Mouse (Mus musculus): ENCODE measurements at regions not wholly inside any gene's neighbourhood (a gene's known extent, or its start where the extent isn't known, plus 50 kb on each side); places are given as distances from the start of the nearest gene placed in this dataset.

DNA sequence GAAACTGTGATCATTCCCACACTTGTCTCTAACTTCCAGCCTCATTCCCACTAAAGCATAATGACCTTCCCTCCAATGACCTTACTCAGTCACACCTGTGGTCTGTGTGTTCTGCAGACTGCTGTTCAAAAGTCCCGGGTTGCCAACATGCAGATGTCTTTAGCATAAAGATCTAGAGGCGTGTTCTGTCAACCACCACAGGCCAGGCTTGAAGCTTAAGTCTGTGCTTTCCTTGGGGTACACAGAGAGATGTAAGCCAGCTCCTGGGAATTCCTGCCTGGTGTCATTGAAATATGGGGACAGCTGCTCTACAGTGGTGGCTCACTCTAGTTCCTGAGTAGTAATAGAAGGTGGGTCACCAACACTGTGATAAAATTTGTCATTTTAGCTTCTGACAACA lies 101.5 kb upstream of the Nck2 start:
- H3K27me3 ChIP-seq (ENCODE audit: control insufficient read depth, insufficient read depth, insufficient read length), result no peaks in the 10 kb centered on the region
- H3K79me2 ChIP-seq (ENCODE audit: control insufficient read depth, insufficient read depth), result no peaks in the 10 kb centered on the region
- H3K36me3 ChIP-seq (ENCODE audit: control insufficient read depth, insufficient read depth), result no peaks in the 10 kb centered on the region
- H3K4me3 ChIP-seq, result no peak overlapping the region
- H3ac ChIP-seq (ENCODE audit: control insufficient read depth, insufficient read length), result no peak overlapping the region
- no peak overlapping the region for H3K4me2 ChIP-seq (ENCODE audit: low read depth)
- TF ChIP-seq MYOG (IDR thresholded peaks at IDR 0.05; ENCODE audit: control insufficient read depth in 1 of 3, insufficient read depth in 1 of 3, insufficient read length in 2 of 3, low read depth in 2 of 3) (no peak), POLR2A (IDR thresholded peaks at IDR 0.05; ENCODE audit: insufficient read length, low read depth) (no peak), MYOD1 (IDR thresholded peaks at IDR 0.05; ENCODE audit: control insufficient read depth in 1 of 3, insufficient read length in 2 of 3, low read depth in 2 of 3) (no peak), TCF3 (IDR thresholded peaks at IDR 0.05; ENCODE audit: insufficient read length, low read depth) (no peak), POLR2AphosphoS2 (IDR thresholded peaks at IDR 0.05; ENCODE audit: insufficient read length, low read depth) (no peak), USF1 (IDR thresholded peaks at IDR 0.05; ENCODE audit: low read depth) (no peak), REST (IDR thresholded peaks at IDR 0.05; ENCODE audit: insufficient read depth, insufficient read length) (no peak), MAX (IDR thresholded peaks at IDR 0.05; ENCODE audit: low read depth) (no peak), E2F4 (IDR thresholded peaks at IDR 0.05; ENCODE audit: insufficient read depth) (no peak), SRF (IDR thresholded peaks at IDR 0.05; ENCODE audit: control insufficient read depth, insufficient read length, low read depth) (no peak), TCF12 (IDR thresholded peaks at IDR 0.05; ENCODE audit: insufficient read depth, poor library complexity, severe bottlenecking) (no peak), CEBPB (IDR thresholded peaks at IDR 0.05; ENCODE audit: insufficient read depth, poor library complexity, severe bottlenecking) (no peak)

DNA sequence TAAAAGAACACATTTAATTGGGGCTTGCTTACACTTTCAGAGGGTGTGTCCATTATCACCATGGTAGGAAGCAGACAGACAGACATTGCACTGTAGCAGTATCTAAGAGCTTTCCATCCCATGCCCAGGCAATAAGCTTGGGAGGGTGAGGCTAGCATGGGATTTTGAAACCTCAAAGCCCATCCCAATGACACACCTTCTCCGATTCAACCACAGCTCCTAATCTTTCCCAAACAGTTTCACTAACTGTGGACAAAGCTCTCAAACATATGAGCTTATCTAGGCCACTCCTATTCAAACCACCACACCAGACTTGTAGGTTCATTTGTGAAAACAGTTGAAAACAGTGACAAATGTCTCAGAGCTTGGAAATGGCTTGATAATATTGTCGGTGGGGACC lies 101.0 kb upstream of the Nck2 start:
- Histone ChIP-seq H3K4me3 (no peak overlapping the region), H3K79me2 (ENCODE audit: control insufficient read depth, insufficient read depth) (no peaks in the 10 kb centered on the region), H3K27me3 (ENCODE audit: control insufficient read depth, insufficient read depth, insufficient read length) (no peaks in the 10 kb centered on the region), H3K36me3 (ENCODE audit: control insufficient read depth, insufficient read depth) (no peaks in the 10 kb centered on the region), H3ac (ENCODE audit: control insufficient read depth, insufficient read length) (no peak overlapping the region), H3K4me2 (ENCODE audit: low read depth) (no peak overlapping the region)
- TF ChIP-seq MAX (IDR thresholded peaks at IDR 0.05; ENCODE audit: low read depth) (no peak), POLR2AphosphoS2 (IDR thresholded peaks at IDR 0.05; ENCODE audit: insufficient read length, low read depth) (no peak), MYOG (IDR thresholded peaks at IDR 0.05; ENCODE audit: control insufficient read depth in 1 of 3, insufficient read depth in 1 of 3, insufficient read length in 2 of 3, low read depth in 2 of 3) (no peak), TCF12 (IDR thresholded peaks at IDR 0.05; ENCODE audit: insufficient read depth, poor library complexity, severe bottlenecking) (no peak), MYOD1 (IDR thresholded peaks at IDR 0.05; ENCODE audit: control insufficient read depth in 1 of 3, insufficient read length in 2 of 3, low read depth in 2 of 3) (no peak), E2F4 (IDR thresholded peaks at IDR 0.05; ENCODE audit: insufficient read depth) (no peak), TCF3 (IDR thresholded peaks at IDR 0.05; ENCODE audit: insufficient read length, low read depth) (no peak), POLR2A (IDR thresholded peaks at IDR 0.05; ENCODE audit: insufficient read length, low read depth) (no peak), REST (IDR thresholded peaks at IDR 0.05; ENCODE audit: insufficient read depth, insufficient read length) (no peak), CEBPB (IDR thresholded peaks at IDR 0.05; ENCODE audit: insufficient read depth, poor library complexity, severe bottlenecking) (no peak)

DNA sequence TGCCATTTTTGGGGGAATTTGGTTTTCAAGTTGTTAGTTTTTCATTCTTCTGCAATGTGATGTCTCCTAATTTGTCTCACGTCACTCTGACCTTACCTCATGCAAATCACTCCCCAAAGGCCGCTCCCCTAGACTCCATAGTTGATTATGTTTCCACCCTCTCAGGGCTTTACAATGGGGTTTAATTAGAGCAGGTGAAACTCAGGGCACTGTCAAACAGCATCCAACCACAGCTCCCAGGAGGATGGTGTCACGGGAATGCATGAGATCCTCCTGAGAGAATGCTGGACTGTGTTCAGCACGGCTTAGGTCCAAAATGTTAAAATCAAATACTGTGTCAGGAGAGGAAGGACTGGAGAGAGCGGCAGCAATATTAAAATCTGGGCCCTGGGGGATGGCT lies 100.4 kb upstream of the Nck2 start:
- Histone ChIP-seq H3K4me2 (ENCODE audit: low read depth) (no peak overlapping the region), H3K4me3 (no peak overlapping the region), H3ac (ENCODE audit: control insufficient read depth, insufficient read length) (no peak overlapping the region), H3K27me3 (ENCODE audit: control insufficient read depth, insufficient read depth, insufficient read length) (no peaks in the 10 kb centered on the region), H3K79me2 (ENCODE audit: control insufficient read depth, insufficient read depth) (no peaks in the 10 kb centered on the region), H3K36me3 (ENCODE audit: control insufficient read depth, insufficient read depth) (no peaks in the 10 kb centered on the region)
- TF ChIP-seq TCF12 (IDR thresholded peaks at IDR 0.05; ENCODE audit: insufficient read depth, poor library complexity, severe bottlenecking) (no peak), CEBPB (IDR thresholded peaks at IDR 0.05; ENCODE audit: insufficient read depth, poor library complexity, severe bottlenecking) (no peak), MAX (IDR thresholded peaks at IDR 0.05; ENCODE audit: low read depth) (no peak), POLR2A (IDR thresholded peaks at IDR 0.05; ENCODE audit: insufficient read length, low read depth) (no peak), MYOG (IDR thresholded peaks at IDR 0.05; ENCODE audit: control insufficient read depth in 1 of 3, insufficient read depth in 1 of 3, insufficient read length in 2 of 3, low read depth in 2 of 3) (no peak), MYOD1 (IDR thresholded peaks at IDR 0.05; ENCODE audit: control insufficient read depth in 1 of 3, insufficient read length in 2 of 3, low read depth in 2 of 3) (no peak), SRF (IDR thresholded peaks at IDR 0.05; ENCODE audit: control insufficient read depth, insufficient read length, low read depth) (no peak), TCF3 (IDR thresholded peaks at IDR 0.05; ENCODE audit: insufficient read length, low read depth) (no peak), REST (IDR thresholded peaks at IDR 0.05; ENCODE audit: insufficient read depth, insufficient read length) (no peak), POLR2AphosphoS2 (IDR thresholded peaks at IDR 0.05; ENCODE audit: insufficient read length, low read depth) (no peak), E2F4 (IDR thresholded peaks at IDR 0.05; ENCODE audit: insufficient read depth) (no peak), USF1 (IDR thresholded peaks at IDR 0.05; ENCODE audit: low read depth) (no peak)

DNA sequence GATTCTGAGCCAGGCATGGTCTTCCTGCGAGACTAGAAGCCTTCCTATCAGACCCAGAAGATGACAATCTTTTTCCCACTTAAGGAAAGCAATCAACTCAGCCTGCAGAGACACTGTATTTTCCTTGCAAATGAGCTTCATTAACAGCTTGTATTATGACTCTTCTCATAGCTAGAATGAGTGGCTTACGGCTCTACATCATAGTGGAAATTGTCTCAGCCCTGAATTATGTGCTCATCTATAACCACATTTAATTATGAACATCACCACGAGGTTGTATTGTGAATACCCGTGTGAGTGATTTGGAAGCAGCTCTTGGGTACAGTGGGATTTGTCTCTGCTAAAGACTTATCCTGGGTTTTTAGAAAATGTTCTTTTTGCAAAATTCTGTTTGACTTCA lies 97.2 kb upstream of the Nck2 start:
- Histone ChIP-seq H3K36me3 (ENCODE audit: control insufficient read depth, insufficient read depth) (no peaks in the 10 kb centered on the region), H3K4me2 (ENCODE audit: low read depth) (no peak overlapping the region), H3K27me3 (ENCODE audit: control insufficient read depth, insufficient read depth, insufficient read length) (no peaks in the 10 kb centered on the region), H3K4me3 (no peak overlapping the region), H3ac (ENCODE audit: control insufficient read depth, insufficient read length) (no peak overlapping the region), H3K79me2 (ENCODE audit: control insufficient read depth, insufficient read depth) (no peaks in the 10 kb centered on the region)
- TF ChIP-seq MYOD1 (IDR thresholded peaks at IDR 0.05; ENCODE audit: control insufficient read depth in 1 of 3, insufficient read length in 2 of 3, low read depth in 2 of 3) (no peak), MAX (IDR thresholded peaks at IDR 0.05; ENCODE audit: low read depth) (no peak), TCF12 (IDR thresholded peaks at IDR 0.05; ENCODE audit: insufficient read depth, poor library complexity, severe bottlenecking) (no peak), REST (IDR thresholded peaks at IDR 0.05; ENCODE audit: insufficient read depth, insufficient read length) (no peak), USF1 (IDR thresholded peaks at IDR 0.05; ENCODE audit: low read depth) (no peak), SRF (IDR thresholded peaks at IDR 0.05; ENCODE audit: control insufficient read depth, insufficient read length, low read depth) (no peak), MYOG (IDR thresholded peaks at IDR 0.05; ENCODE audit: control insufficient read depth in 1 of 3, insufficient read depth in 1 of 3, insufficient read length in 2 of 3, low read depth in 2 of 3) (no peak), CEBPB (IDR thresholded peaks at IDR 0.05; ENCODE audit: insufficient read depth, poor library complexity, severe bottlenecking) (no peak)

DNA sequence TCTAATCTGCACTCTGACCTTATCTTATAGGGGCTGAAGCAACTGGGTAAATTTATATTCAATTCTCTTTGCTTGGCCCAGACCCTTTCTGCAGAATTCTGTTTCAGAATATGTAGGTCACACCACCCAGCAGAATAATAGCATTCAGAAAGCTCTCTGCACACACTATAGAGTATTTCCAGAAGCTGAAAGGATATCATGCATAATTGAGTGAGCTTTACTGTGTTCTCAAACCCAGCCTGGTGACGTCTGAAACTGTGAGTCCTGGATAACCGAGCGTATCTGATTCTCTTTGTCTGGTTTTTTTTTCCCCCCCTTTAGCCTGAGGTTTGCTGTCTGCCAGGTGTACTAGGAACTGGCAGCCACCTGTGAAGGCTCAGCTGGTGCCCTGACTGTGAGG lies 94.4 kb upstream of the Nck2 start:
- H3K4me2 ChIP-seq (ENCODE audit: low read depth), result no peak overlapping the region
- no peaks in the 10 kb centered on the region for H3K36me3 ChIP-seq (ENCODE audit: control insufficient read depth, insufficient read depth)
- H3K79me2 ChIP-seq (ENCODE audit: control insufficient read depth, insufficient read depth), result no peaks in the 10 kb centered on the region
- no peak overlapping the region for H3ac ChIP-seq (ENCODE audit: control insufficient read depth, insufficient read length)
- no peak overlapping the region for H3K4me3 ChIP-seq
- TF ChIP-seq SRF (IDR thresholded peaks at IDR 0.05; ENCODE audit: control insufficient read depth, insufficient read length, low read depth) (no peak), MYOG (IDR thresholded peaks at IDR 0.05; ENCODE audit: control insufficient read depth in 1 of 3, insufficient read depth in 1 of 3, insufficient read length in 2 of 3, low read depth in 2 of 3) (no peak), TCF3 (IDR thresholded peaks at IDR 0.05; ENCODE audit: insufficient read length, low read depth) (no peak), CEBPB (IDR thresholded peaks at IDR 0.05; ENCODE audit: insufficient read depth, poor library complexity, severe bottlenecking) (no peak), POLR2A (IDR thresholded peaks at IDR 0.05; ENCODE audit: insufficient read length, low read depth) (no peak), E2F4 (IDR thresholded peaks at IDR 0.05; ENCODE audit: insufficient read depth) (no peak), TCF12 (IDR thresholded peaks at IDR 0.05; ENCODE audit: insufficient read depth, poor library complexity, severe bottlenecking) (no peak), USF1 (IDR thresholded peaks at IDR 0.05; ENCODE audit: low read depth) (no peak), POLR2AphosphoS2 (IDR thresholded peaks at IDR 0.05; ENCODE audit: insufficient read length, low read depth) (no peak), MAX (IDR thresholded peaks at IDR 0.05; ENCODE audit: low read depth) (no peak), MYOD1 (IDR thresholded peaks at IDR 0.05; ENCODE audit: control insufficient read depth in 1 of 3, insufficient read length in 2 of 3, low read depth in 2 of 3) (no peak), REST (IDR thresholded peaks at IDR 0.05; ENCODE audit: insufficient read depth, insufficient read length) (no peak)
- H3K27me3 ChIP-seq (ENCODE audit: control insufficient read depth, insufficient read depth, insufficient read length), result no peaks in the 10 kb centered on the region

All from myocyte (in vitro differentiated cells).